Mouse (Mus musculus): ENCODE data around the gene Xlr5a.
"Not testable (repeated sequence)": the region's sequence is repeated elsewhere in the genome, so short reads cannot be mapped to it uniquely, and the experiment has no call there.

Xlr5a gene

GRCm38 (mm10) chrX:73143218-73143618 lies 149.6 kb downstream of the Xlr5a start:
- DNase-seq, result not testable (repeated sequence)

GRCm38 (mm10) chrX:73122859-73123829 lies 169.6 kb downstream of the Xlr5a start:
- not testable (repeated sequence) for DNase-seq

- DNase-seq, result not testable (repeated sequence)
These were observed 176.0 kb downstream of the Xlr5a start, which contains the start of gene Gm14685 for GRCm38 (mm10) chrX:73116747-73117146. TSS of gene Gm14685 (plus strand) at chrX:73117047.

GRCm38 (mm10) chrX:73096941-73097508 lies 195.8 kb downstream of the Xlr5a start, which contains the start of gene Xlr3a:
TSS of gene Xlr3a (minus strand) at chrX:73097095.
- DNase-seq, result peak; percentile 3

GRCm38 (mm10) chrX:73082267-73083055 lies 210.3 kb downstream of the Xlr5a start, which contains the start of gene Xlr4a:
TSS of gene Xlr4a (minus strand) at chrX:73082478.
- DNase-seq, result not testable (repeated sequence)

- DNase-seq, result peak; percentile 42
These were observed 225.9 kb downstream of the Xlr5a start for GRCm38 (mm10) chrX:73066765-73067312.

- peak; percentile 26 for DNase-seq
These were observed 228.4 kb downstream of the Xlr5a start, which contains the start of gene Pnma3 for GRCm38 (mm10) chrX:73064415-73064793. TSS of gene Pnma3 (plus strand) at chrX:73064787.

GRCm38 (mm10) chrX:73063512-73064414 lies 229.0 kb downstream of the Xlr5a start:
- DNase-seq, result peak; percentile 31

- no peak for DNase-seq
These were observed 230.5 kb downstream of the Xlr5a start for GRCm38 (mm10) chrX:73062323-73062722.

- DNase-seq, result no peak
These were observed 231.2 kb downstream of the Xlr5a start for GRCm38 (mm10) chrX:73061528-73061927.

Measured in cerebellum, adult 9-10 months (tissue).